Comparison of ENCODE assay signal across 8 mouse cellular contexts in genomic region chr2:35291856-35292255, GRCm38 (mm10). TPM values are rescaled to one million over a fixed set of nuclear protein-coding genes. Genes with fewer than 3 reads are reported as not detected.
DNase-seq lines count a peak whose midpoint lies in the region; ATAC-seq and TF ChIP-seq lines count a peak whose summit lies in the region.
"Had no signal": no experiment of that assay in that cellular context is flagged by ENCODE, and none has a peak within 500 bp of the region (broad histone marks: within the 10 kb centered on the region; RNA-seq: fewer than 3 reads in every experiment).

No protein-coding gene starts in this region.

- H3K27ac ChIP-seq in kidney, adult 2 months (ENCODE audit: insufficient read depth, low read depth, low read length) = no peak overlapping the region
- no peak overlapping the region for H3K27ac ChIP-seq in kidney, embryonic 14.5 days (ENCODE audit: low read depth, low read length)
- no peak overlapping the region for H3K27ac ChIP-seq in lung, embryonic 14.5 days (ENCODE audit: low read depth)

- H3K27me3 ChIP-seq in kidney, adult 2 months (replicated peaks; ENCODE audit: control insufficient read depth, insufficient read depth, low read length) = no peaks in the 10 kb centered on the region
- H3K27me3 ChIP-seq in kidney, embryonic 14.5 days (ENCODE audit: control insufficient read depth, insufficient read depth, low read length) = no peaks in the 10 kb centered on the region
- H3K27me3 ChIP-seq in lung, embryonic 14.5 days (ENCODE audit: insufficient read depth, low read length) = no peaks in the 10 kb centered on the region
- H3K27me3 ChIP-seq: megakaryocyte, embryonic 14.5 days had no signal

- peak; percentile 41 for TF ChIP-seq CTCF in kidney, adult 2 months (conservative IDR thresholded peaks at IDR 0.05; ENCODE audit: insufficient read depth, insufficient read length, low read depth, low read length)
- peak; percentile 79 for TF ChIP-seq CTCF in lung, embryonic 14.5 days (IDR thresholded peaks at IDR 0.05; ENCODE audit: low read depth)

- WGBS in kidney, adult 2 months = 19% methylated on average over 3 of the region's 3 CpGs
- 16% methylated on average over 3 of the region's 3 CpGs for WGBS in kidney, embryonic 14.5 days
- 14% methylated on average over 3 of the region's 3 CpGs for WGBS in lung, embryonic 14.5 days

- TF ChIP-seq POLR2A in kidney, adult 2 months (IDR thresholded peaks at IDR 0.05; ENCODE audit: low read depth, low read length) = no peak

- no peaks in the 10 kb centered on the region for H3K36me3 ChIP-seq in kidney, adult 2 months (ENCODE audit: control insufficient read depth, insufficient read depth, low read length)
- no peaks in the 10 kb centered on the region for H3K36me3 ChIP-seq in kidney, embryonic 14.5 days (ENCODE audit: control insufficient read depth, insufficient read depth, low read length)
- H3K36me3 ChIP-seq in lung, embryonic 14.5 days (ENCODE audit: insufficient read depth) = no peaks in the 10 kb centered on the region

- no peak overlapping the region for H3K4me3 ChIP-seq in kidney, adult 2 months (ENCODE audit: insufficient read depth, low read depth, low read length)
- H3K4me3 ChIP-seq in kidney, embryonic 14.5 days (ENCODE audit: low read length) = no peak overlapping the region
- H3K4me3 ChIP-seq in lung, embryonic 14.5 days (ENCODE audit: low read depth, low read length) = no peak overlapping the region
- H3K4me3 ChIP-seq: megakaryocyte, embryonic 14.5 days had no signal

- ATAC-seq in kidney, embryonic 14.5 days (ENCODE audit: low FRiP score, low TSS enrichment) = no peak
- no peak for ATAC-seq in lung, embryonic 14.5 days (ENCODE audit: insufficient read depth)

- no peak overlapping the region for H3K4me2 ChIP-seq in kidney, embryonic 14.5 days (replicated peaks; ENCODE audit: low read depth, low read length)
- no peak overlapping the region for H3K4me2 ChIP-seq in lung, embryonic 14.5 days

- peak; percentile 56 for DNase-seq in kidney, adult 2 months
- peak; percentile 37 to 48 for DNase-seq in CD8-positive naive resting alpha-beta T cell, adult 2 months (ENCODE audit: low read depth in 2 of 2, low spot score in 2 of 2)
- DNase-seq in MN1 (ENCODE audit: low spot score) = peak; percentile 54
- peak; percentile 76 for DNase-seq in embryo, embryonic 10.5 days (ENCODE audit: low spot score)
- peak; percentile 77 for DNase-seq in lung, embryonic 14.5 days
- DNase-seq in testis, postnatal 14 days (ENCODE audit: low spot score) = peak; percentile 37

- no peaks in the 10 kb centered on the region for H3K9me3 ChIP-seq in kidney, embryonic 14.5 days (ENCODE audit: control insufficient read depth, low read length)
- no peaks in the 10 kb centered on the region for H3K9me3 ChIP-seq in lung, embryonic 14.5 days (ENCODE audit: low read depth, low read length)
- H3K9me3 ChIP-seq: megakaryocyte, embryonic 14.5 days had no signal

- no peaks in the 10 kb centered on the region for H3K4me1 ChIP-seq in kidney, adult 2 months (ENCODE audit: control insufficient read depth, insufficient read depth, low read length)
- H3K4me1 ChIP-seq in kidney, embryonic 14.5 days (ENCODE audit: control insufficient read depth, insufficient read depth, low read length) = no peaks in the 10 kb centered on the region
- H3K4me1 ChIP-seq in lung, embryonic 14.5 days (ENCODE audit: insufficient read depth) = no peaks in the 10 kb centered on the region

- no peak overlapping the region for H3K9ac ChIP-seq in kidney, embryonic 14.5 days (ENCODE audit: low read depth, low read length)
- no peak overlapping the region for H3K9ac ChIP-seq in lung, embryonic 14.5 days

RNA-seq across cellular contexts. Expression of gene Gsn, which starts 35.7 kb away (rescaled TPM):
- polyA plus RNA-seq in kidney, adult 2 months (2012; rRNA removed) = 269 and 357 TPM in 2 replicates
- 57.6 and 84.2 TPM in 2 replicates for polyA plus RNA-seq in kidney, embryonic 14.5 days (2014; fragmentation: Nextera tagmentation; extraction: Ambion mirVana)
- polyA plus RNA-seq in lung, embryonic 14.5 days (2014; fragmentation: Nextera tagmentation; extraction: Ambion mirVana) = 95.9 and 112 TPM in 2 replicates

RNA-seq across cellular contexts. Expression of gene Stom, which starts 44.9 kb away (rescaled TPM):
- 16.0 and 18.8 TPM in 2 replicates for polyA plus RNA-seq in kidney, adult 2 months (2012; rRNA removed)
- polyA plus RNA-seq in kidney, embryonic 14.5 days (2014; fragmentation: Nextera tagmentation; extraction: Ambion mirVana) = 10.8 and 18.8 TPM in 2 replicates
- 30.6 and 33.3 TPM in 2 replicates for polyA plus RNA-seq in lung, embryonic 14.5 days (2014; fragmentation: Nextera tagmentation; extraction: Ambion mirVana)
